Mouse (Mus musculus) spleen, adult 2 months (tissue): ENCODE data around the gene Fcrl5. TPM values are rescaled to one million over a fixed set of nuclear protein-coding genes. Genes with fewer than 3 reads are reported as not detected.

Experiments
- DNase-seq, 2 experiments: peaks; one replicate each; pipeline versions ENCODE4 v3.0.0 to v3.0.0-alpha.2; 2012 to 2021; ENCODE audit warnings: low spot score in 2 of 2, low read depth in 1 of 2
- H3K27ac ChIP-seq: fragments of 200-500 bp; 2 replicates; pipeline ENCODE4 v1.5.1; 2012; ENCODE audit warnings: low read length, inconsistent platforms; ENCODE audit not compliant: insufficient read depth
- H3K27me3 ChIP-seq: fragments of 200-500 bp; 2 replicates; pipeline ENCODE4 v1.6.1; 2012; ENCODE audit warnings: mild to moderate bottlenecking, moderate library complexity, low read length, inconsistent platforms; ENCODE audit not compliant: control insufficient read depth, insufficient read depth
- H3K36me3 ChIP-seq: fragments of 200-500 bp; 2 replicates; pipeline ENCODE4 v1.6.1; 2012; ENCODE audit warnings: mild to moderate bottlenecking, low read length, inconsistent platforms; ENCODE audit not compliant: control insufficient read depth, insufficient read depth
- H3K4me1 ChIP-seq: fragments of 200-500 bp; 2 replicates; pipeline ENCODE4 v1.6.1; 2011; ENCODE audit warnings: inconsistent platforms; ENCODE audit not compliant: control insufficient read depth, insufficient read depth, insufficient read length
- H3K4me3 ChIP-seq: fragments of 200-500 bp; 2 replicates; pipeline ENCODE4 v1.5.1; 2011; ENCODE audit warnings: mild to moderate bottlenecking, inconsistent platforms; ENCODE audit not compliant: insufficient read depth, insufficient read length; ENCODE audit errors: extremely low read depth
- CTCF ChIP-seq: fragments of 200-500 bp; IDR thresholded peaks from 2 replicates; pipeline ENCODE4 v1.5.1; 2011; ENCODE audit warnings: mild to moderate bottlenecking, inconsistent platforms; ENCODE audit not compliant: insufficient read depth, insufficient read length, insufficient replicate concordance; ENCODE audit errors: extremely low read depth
- POLR2A ChIP-seq: fragments of 200-500 bp; IDR thresholded peaks from 2 replicates; pipeline ENCODE4 v1.6.1; 2011; ENCODE audit warnings: low read depth, low read length, inconsistent platforms
- WGBS: fragments of 180-500 bp; shearing (Covaris S2); methylation state at CpG from one replicate; pipeline ENCODE4 v1.1.7; 2018; 5-methylcytosine and 5-hydroxymethylcytosine counted together
- polyA plus RNA-seq: library from polyadenylated mRNA; depleted of rRNA; stranded (reverse); fragments of >200 nt; gene quantifications from 2 replicates; pipeline ENCODE4 v1.2.3, GENCODE M21; 2012; rRNA removed

The Fcrl5 gene
- 7.2 and 9.2 TPM in 2 replicates for polyA plus RNA-seq

DNA sequence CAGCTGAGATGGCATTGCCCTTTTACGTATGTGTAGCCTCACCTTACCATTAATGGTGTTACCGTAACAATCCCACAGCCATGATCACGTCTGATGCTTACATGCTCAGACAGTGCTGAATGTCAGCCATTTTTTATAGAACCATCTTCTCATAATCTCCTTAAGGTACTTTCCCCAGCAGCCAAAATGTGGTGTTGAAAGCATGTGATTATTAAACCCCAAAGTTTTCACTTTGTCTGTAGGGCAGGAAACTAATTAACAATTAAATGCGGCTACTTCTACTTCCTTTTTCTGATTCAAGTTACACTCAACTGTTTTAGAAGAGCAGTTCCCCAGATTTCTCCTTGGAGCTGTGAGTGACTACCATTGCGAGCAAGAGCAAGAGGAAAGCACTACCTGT, at the start of gene Fcrl5:
Gene Fcrl5, plus strand, starts transcription at position 295 of the 400 bp plus-strand sequence.
- TF ChIP-seq CTCF (no peak), POLR2A (no peak)
- H3K27ac ChIP-seq = peak within 1 kb of the TSS; percentile 52
- H3K27me3 ChIP-seq = no peaks in the 10 kb centered on the region
- peak in 1 of 2 experiments; percentile 31 for DNase-seq
- WGBS = 42% methylated on average over 5 of the region's 5 CpGs
- H3K36me3 ChIP-seq = no peaks in the 10 kb centered on the region
- peak within 1 kb of the TSS; percentile 39 for H3K4me3 ChIP-seq
- peaks cover 2% of the 10 kb centered on the region; the same call in 1 of the 2 replicates for H3K4me1 ChIP-seq

DNA sequence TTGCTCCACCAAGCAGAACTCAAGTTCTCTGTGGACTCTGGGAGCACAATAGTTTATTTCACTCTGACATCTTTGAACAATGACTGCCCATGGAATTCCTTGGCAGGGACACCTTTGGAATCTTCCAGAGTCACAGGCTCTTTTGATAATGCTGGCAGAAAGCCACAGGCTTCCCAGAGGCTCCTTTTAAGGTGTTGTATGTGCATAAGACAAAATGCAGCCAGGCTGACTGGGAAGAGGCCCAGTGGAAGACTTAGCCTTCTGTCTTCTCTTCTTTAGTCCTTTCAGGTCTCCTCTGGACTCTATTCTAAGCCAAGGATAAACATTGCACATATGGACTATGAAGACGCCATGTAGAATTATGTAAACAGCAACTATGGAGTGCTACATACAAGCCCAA, 44.6 kb upstream of the Fcrl5 start:
- Histone ChIP-seq H3K4me3 (no peak overlapping the region), H3K4me1 (no peaks in the 10 kb centered on the region), H3K36me3 (peaks cover 44% of the 10 kb centered on the region), H3K27ac (no peak overlapping the region), H3K27me3 (no peaks in the 10 kb centered on the region)
- 87% methylated on average over 1 of the region's 1 CpGs for WGBS
- TF ChIP-seq POLR2A (no peak), CTCF (no peak)
- no peak for DNase-seq

DNA sequence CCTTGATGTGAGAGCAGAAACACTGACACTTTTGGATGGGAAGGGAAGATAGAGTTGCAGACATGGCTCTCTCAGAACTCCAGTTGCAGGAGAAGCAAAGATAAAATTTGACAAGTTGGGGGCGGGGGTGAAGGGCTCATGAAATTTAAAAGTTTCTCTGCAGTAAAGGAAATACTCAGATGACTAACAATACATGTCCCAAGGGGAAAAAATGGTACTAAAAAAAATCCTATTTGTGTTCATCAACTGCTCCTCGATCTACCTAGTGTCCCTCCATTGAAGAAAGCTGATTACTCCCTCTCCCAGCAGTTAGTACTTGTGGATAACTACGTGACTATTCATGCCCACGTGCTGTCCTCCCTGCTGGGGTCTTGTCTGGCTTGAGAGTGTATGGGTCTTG, 36.8 kb upstream of the Fcrl5 start:
- no peak for TF ChIP-seq POLR2A
- no peak for TF ChIP-seq CTCF
- H3K4me3 ChIP-seq = no peak overlapping the region
- peaks cover 2% of the 10 kb centered on the region; the same call in 1 of the 2 replicates for H3K36me3 ChIP-seq
- peak overlapping the region; percentile 69 for H3K27ac ChIP-seq
- no peak for DNase-seq
- H3K4me1 ChIP-seq = peaks cover 27% of the 10 kb centered on the region
- WGBS = 51% methylated on average over 4 of the region's 4 CpGs
- H3K27me3 ChIP-seq = no peaks in the 10 kb centered on the region

GRCm38 (mm10) chr3:87399906-87400305, 35.7 kb upstream of the Fcrl5 start:
- no peak overlapping the region; the same call in 1 of the 2 replicates for H3K4me3 ChIP-seq
- 47% methylated on average over 4 of the region's 4 CpGs for WGBS
- peaks cover 27% of the 10 kb centered on the region for H3K4me1 ChIP-seq
- TF ChIP-seq CTCF = no peak
- TF ChIP-seq POLR2A = no peak; the same call in 1 of the 2 replicates
- peak in 1 of 2 experiments; percentile 38 for DNase-seq
- H3K27me3 ChIP-seq = no peaks in the 10 kb centered on the region
- H3K36me3 ChIP-seq = peaks cover 2% of the 10 kb centered on the region; the same call in 1 of the 2 replicates
- H3K27ac ChIP-seq = peak overlapping the region; percentile 94

- Histone ChIP-seq H3K36me3 (no peaks in the 10 kb centered on the region), H3K4me3 (no peak overlapping the region), H3K27ac (peak overlapping the region; percentile 94), H3K4me1 (peaks cover 27% of the 10 kb centered on the region), H3K27me3 (no peaks in the 10 kb centered on the region)
- peak; percentile 74 to 84 for DNase-seq
- TF ChIP-seq CTCF (no peak), POLR2A (no peak)
- 4% methylated on average over 5 of the region's 5 CpGs for WGBS
Observed at GRCm38 (mm10) chr3:87401321-87401720, 34.3 kb upstream of the Fcrl5 start.

- WGBS = 10% methylated on average over 4 of the region's 4 CpGs
- Histone ChIP-seq H3K36me3 (no peaks in the 10 kb centered on the region), H3K27me3 (no peaks in the 10 kb centered on the region), H3K4me1 (peaks cover 9% of the 10 kb centered on the region; the same call in 1 of the 2 replicates), H3K27ac (no peak overlapping the region), H3K4me3 (no peak overlapping the region)
- no peak for TF ChIP-seq POLR2A
- TF ChIP-seq CTCF = peak; percentile 71; the same call in 1 of the 2 replicates
- DNase-seq = peak; percentile 69 to 79
Observed at GRCm38 (mm10) chr3:87408171-87408570, 27.4 kb upstream of the Fcrl5 start.

DNA sequence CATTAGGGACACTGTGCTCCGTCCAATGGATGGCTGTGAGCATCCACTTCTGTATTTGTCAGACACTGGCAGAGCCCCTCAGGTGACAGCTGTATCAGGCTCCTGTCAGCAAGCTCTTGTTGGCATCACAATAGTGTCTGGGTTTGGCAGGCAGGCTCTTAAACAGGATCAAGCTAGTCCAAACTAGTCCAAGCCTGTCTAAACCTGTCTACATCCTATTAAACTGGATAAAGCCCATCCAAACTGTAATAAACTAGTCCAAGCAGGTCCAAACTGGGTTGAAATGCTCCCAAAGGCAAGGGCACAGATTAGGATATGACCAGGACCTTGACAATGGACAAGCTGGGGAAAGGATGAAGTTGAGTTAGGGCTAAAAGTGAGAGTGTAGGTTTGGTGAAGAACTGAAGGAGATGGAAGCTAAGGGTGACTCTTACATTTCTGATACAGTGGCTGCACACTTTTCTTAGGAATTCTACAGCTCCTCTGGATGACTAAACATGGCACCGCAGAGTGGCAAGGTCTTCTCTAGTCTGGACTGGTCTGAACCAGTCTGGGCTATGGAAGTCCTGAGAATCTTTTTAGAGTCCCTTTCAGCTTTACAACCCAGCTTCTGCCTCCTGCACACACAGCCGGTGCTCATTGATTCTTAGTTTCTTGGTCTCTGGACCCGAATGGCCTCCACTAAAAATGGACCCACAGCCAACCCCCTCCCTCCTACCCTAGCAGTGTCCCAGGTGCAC, 26.2 kb upstream of the Fcrl5 start:
- H3K27ac ChIP-seq = no peak overlapping the region
- DNase-seq = no peak
- no peaks in the 10 kb centered on the region for H3K27me3 ChIP-seq
- H3K4me3 ChIP-seq = no peak overlapping the region
- peaks cover 6% of the 10 kb centered on the region; the same call in 1 of the 2 replicates for H3K4me1 ChIP-seq
- 92% methylated on average over 4 of the region's 4 CpGs for WGBS
- H3K36me3 ChIP-seq = no peaks in the 10 kb centered on the region
- no peak for TF ChIP-seq CTCF
